Mouse (Mus musculus) MN1 (cell line): ENCODE data around the gene Olfr639.
"Not testable (repeated sequence)": the region's sequence is repeated elsewhere in the genome, so short reads cannot be mapped to it uniquely, and the experiment has no call there.

Experiments
- DNase-seq: peaks from one replicate; pipeline ENCODE4 v3.0.0-alpha.2; 2016; ENCODE audit warnings: low spot score

The Olfr639 gene

DNA sequence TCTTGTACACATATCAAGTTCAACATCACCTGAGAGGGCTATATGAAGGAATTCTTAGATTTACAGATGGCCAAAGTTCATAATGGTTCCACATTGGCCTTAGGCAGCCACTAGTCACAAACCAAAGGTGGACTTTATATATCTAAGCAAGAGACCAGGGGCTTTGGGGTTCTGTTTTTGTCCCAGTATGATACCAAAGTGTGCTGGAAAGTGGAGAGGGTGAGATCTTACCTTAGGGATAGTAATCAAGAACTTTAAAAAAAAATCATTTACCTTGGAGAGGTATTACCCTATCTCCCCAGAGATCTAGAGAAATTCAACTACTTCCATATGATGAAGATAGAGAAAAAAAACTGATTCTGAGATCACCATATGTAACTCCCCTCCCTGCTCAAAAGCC lies at the start of gene Olfr639:
Gene Olfr639 (minus strand): TSS at position 101 of the 400 bp plus-strand sequence.
- DNase-seq, result no peak

- DNase-seq, result no peak
These were observed 44.2 kb upstream of the Olfr639 start, which contains the start of gene 4930516K23Rik for GRCm38 (mm10) chr7:104061345-104061744. Gene 4930516K23Rik, minus strand, starts transcription at chr7:104061445.

- no peak for DNase-seq
These were observed 42.1 kb upstream of the Olfr639 start for GRCm38 (mm10) chr7:104059215-104059614.

DNA sequence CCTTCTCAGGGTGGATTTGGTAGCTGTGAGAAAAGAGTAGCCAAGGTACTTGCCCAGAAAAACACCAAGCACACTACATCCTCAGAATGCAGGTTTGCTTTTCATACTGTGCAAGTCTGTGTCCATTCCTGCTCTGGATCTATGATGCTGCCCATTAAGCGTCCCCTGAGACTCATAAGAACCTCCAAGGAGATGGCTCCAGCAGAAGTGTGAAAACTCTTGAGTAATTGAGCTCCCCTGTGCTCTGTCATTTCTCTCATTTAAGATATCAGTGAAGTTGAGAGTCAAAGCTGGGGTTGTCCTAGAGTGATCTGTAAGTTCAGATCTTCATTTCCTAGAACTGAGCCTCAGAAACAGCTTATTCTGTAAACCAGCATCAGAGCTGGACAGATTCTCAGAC lies 35.5 kb upstream of the Olfr639 start, which contains the start of gene Olfr642:
Gene Olfr642 (minus strand): TSS at position 101 of the 400 bp plus-strand sequence.
- no peak for DNase-seq

DNA sequence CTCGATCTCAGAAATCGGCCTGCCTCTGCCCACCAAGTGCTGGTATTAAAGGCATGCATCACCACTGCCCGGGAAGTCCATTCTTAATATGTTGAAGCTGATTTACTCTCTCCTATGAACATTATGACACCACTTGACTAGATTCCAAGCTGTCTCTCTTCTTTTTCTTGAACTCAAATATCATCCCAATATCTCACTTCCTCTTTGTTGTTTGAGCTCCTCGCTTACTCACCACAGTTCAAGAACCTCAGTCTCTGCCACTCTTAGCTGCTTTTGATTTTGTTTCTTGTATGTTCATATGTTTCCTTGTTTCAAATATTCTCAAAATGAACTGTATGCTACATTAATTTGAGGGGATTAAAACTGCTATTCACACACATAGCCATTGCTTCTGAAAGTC lies 33.6 kb upstream of the Olfr639 start:
- DNase-seq, result no peak

DNA sequence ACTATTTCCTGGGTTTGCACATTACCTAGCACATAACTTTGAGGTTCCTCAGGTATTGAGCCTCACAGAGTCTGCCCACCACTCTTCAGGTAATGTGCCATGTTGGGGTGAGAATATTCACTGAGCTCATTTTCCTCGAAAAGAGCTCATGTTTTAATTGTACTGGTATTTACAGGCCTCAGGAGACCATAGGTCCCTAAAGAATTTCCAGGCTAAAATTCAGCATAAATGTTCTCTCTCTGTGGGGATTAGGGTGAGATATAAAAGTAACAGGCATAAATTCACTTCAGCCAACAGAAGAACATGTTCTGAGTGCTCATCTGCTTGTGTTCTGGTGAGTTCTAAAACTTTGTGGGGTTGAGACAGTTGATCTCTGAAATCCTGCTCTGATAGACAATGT lies 18.0 kb upstream of the Olfr639 start, which contains the start of gene Olfr641:
Gene Olfr641 (plus strand): TSS at position 301 of the 400 bp plus-strand sequence.
- DNase-seq, result no peak

DNA sequence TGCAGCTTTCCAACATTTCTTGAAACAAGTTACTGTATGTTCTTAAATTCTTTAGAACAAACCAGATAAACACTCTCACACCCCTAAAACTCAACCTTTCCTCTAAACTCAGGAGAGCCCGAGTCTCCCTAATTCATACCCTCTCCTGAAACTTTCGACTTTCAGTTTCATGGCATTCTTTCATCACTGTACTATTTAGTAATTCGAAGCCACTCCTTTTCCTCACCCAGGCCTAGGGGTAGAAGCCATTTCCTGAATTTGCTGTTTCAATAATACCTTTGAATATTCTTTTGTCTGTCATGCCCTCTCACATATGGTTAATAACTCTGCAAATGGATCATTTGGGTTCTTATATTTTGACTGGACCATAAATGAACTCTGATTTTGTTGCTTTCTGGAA lies 9.9 kb upstream of the Olfr639 start:
- DNase-seq, result no peak

DNA sequence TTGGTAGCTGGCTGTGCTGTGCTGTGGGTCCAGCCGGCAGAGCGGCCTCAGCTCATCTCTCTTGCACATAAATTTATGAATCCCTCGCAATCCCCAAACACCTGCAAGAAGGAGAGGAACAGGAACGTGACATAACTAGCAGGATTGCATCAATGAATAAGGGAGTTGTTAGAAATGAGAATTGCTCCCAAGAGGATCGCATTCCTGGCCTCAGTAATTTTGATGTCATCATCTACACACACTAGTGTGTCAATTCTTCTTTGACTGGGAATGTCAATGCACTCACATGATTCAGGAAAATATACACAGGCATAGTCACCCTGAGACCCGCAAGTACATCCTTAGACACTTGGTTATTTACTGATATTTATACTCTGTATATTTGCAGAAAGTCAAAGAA lies 8.4 kb upstream of the Olfr639 start, which contains the start of gene Olfr640:
Gene Olfr640 (minus strand): TSS at position 101 of the 400 bp plus-strand sequence.
- DNase-seq, result no peak

DNA sequence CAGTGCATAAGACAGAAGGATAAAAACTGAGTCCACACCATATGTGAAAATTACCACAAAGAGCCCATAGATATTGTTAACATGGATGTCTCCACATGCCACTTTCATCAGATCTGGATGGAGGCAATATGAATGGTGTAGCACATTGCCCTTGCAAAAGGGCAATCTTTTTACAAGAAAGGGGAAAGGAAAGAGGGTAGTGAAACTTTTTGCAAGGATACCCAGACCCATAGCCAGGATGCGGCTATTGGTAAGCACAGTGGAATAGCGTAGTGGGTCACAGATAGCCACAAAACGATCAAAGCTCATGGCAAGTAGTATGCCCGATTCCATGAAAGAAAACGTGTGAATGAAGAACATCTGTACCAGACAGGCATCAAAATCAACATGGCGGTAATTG lies 4.5 kb upstream of the Olfr639 start:
- DNase-seq, result no peak

GRCm38 (mm10) chr7:104018953-104019352 lies 1.9 kb upstream of the Olfr639 start:
- DNase-seq, result no peak

DNA sequence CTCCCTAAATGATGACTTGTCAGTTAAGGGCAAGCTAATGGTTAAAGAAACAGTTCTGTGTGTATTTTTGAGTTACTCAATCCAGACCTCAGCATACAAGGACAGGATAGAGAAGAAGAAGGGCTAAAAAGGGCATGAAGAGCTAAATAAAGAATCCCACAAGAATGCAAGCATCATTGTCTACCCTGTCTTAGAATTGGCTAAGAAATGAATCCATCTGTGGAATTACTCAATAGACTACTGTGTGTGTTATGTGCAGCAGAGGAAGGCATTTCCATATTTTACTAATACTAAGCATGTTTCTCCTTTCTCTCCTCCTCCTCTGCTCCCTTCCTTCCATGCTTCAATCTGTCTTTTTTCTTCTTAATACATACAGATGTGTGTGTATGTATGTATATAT lies 18.0 kb downstream of the Olfr639 start:
- no peak for DNase-seq

- no peak for DNase-seq
These were observed 18.7 kb downstream of the Olfr639 start, which contains the start of gene Olfr638 for GRCm38 (mm10) chr7:103998446-103998845. Gene Olfr638, plus strand, starts transcription at chr7:103998746.

DNA sequence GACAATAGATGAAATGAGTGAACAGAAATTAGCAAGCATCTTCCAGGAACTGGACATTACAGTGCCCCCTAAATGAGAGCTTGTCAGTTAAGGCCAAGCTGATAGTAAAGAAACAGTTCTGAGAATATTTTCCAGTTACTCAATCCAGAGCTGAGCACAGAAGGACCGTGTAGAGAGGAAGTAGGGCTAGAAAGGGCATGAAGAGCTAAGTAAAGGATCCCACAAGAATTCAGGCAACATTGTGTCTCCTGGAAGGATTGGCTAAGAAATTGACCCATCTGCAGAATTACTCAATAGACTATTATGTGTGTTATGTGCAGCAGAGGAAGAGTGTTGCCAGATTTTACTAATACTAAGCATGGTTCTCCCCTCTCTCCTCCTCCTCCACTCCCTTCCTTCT lies 45.3 kb downstream of the Olfr639 start:
- no peak for DNase-seq

DNA sequence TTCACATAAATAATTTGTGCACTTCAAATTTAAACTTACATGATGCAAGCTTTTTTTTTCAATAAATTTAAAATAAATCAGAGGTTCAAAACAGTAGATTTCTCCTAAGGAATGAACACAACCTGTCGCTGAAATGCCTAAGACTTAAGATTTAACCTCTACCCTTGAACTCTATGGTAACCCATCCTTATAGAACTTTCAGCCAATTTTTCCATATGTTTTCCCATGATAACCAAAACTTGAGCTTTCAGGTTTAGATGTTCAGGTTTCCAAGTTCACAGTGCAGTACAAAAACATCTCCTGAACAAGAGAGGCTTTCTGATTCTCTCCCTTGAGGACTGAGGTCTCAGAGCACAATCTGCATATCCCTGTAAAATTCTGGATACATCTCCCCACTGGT lies 46.3 kb downstream of the Olfr639 start, which contains the start of gene Olfr635:
Gene Olfr635 (plus strand): TSS at position 301 of the 400 bp plus-strand sequence.
- no peak for DNase-seq

GRCm38 (mm10) chr7:103966873-103967272 lies 50.2 kb downstream of the Olfr639 start:
- not testable (repeated sequence) for DNase-seq
